Mouse (Mus musculus) spleen, postnatal 4 days (tissue): Measurements from ENCODE around the gene Aig1.

Experiments used
- DNase-seq, 2 experiments: peaks; one replicate each; pipeline ENCODE4 v3.0.0; 2022; ENCODE audit warnings: low spot score in 2 of 2

The Aig1 gene

GRCm38 (mm10) chr10:13641750-13642149 lies 227.0 kb downstream of the Aig1 start:
- no peak for DNase-seq

- DNase-seq = no peak
Observed at GRCm38 (mm10) chr10:13631796-13632195, 237.0 kb downstream of the Aig1 start.

GRCm38 (mm10) chr10:13623735-13624134 lies 245.0 kb downstream of the Aig1 start:
- DNase-seq = no peak

GRCm38 (mm10) chr10:13600926-13601325 lies 267.9 kb downstream of the Aig1 start:
- DNase-seq = no peak

GRCm38 (mm10) chr10:13597491-13597890 lies 271.3 kb downstream of the Aig1 start:
- no peak for DNase-seq
